Mouse (Mus musculus) 3134 (cell line): Measurements from ENCODE around the gene Vcan.

ENCODE experiments used
- DNase-seq: peaks from one replicate; pipeline ENCODE4 v3.0.0-alpha.2; 2011; ENCODE audit warnings: low spot score; ENCODE audit not compliant: insufficient read length; ENCODE audit errors: extremely low read depth

Gene Vcan

DNA sequence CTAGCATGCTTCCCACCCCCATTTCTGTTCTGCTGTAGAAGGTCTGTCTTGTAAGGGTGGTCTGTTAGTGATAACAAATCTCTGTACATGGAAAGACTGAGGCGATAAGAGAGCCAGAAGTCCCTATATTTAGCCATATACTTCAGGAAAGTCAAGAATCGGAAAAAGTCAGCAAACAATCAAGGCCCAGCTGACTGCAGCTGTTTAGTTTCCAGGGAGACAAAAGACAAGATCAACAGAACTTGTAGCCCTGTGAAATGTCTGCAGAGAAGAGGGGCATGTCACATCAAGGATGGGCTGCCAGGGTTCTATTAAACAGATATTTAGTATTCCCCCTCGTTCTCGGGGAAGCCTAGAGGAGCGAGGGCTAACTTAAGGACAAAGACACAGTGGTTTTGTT, 7.2 kb downstream of the Vcan start:
- DNase-seq = no peak

DNA sequence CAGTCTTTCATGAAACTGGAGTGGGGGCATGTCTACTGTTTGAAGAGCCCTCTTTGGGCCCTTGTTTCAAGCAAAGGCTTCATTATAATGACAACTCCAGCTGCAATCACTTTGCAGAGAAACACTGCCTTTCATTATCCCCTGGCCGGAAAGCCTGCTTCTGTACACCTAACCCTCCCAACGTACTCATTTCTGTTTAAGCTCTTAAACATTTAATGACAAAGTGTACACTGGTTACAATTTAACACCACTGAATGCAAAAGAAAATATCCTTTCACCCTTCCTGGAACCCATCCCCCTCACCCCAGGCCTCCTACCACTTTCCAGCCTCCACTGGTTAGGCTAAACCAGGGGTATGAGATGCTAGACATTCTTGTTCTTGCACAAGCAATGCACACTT, 15.8 kb downstream of the Vcan start:
- DNase-seq = no peak

DNA sequence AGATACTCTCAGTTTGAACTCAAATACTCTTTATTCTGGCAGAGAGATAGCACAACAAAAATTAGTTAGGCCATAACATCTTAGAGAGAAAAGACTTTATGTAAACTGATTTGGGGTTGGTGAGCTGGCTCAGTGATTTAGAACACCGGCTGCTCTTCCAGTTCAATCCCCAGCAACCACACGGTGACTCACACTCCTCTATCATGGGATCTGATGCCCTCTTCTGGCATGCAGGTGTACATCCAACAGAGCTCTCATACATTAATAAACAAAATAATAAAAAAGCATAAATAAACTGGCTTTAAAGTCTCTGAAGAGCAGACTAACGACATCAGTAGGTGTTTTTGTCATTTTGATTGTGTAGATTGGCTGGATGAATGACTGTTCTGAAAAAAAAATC, 21.8 kb downstream of the Vcan start:
- DNase-seq = peak; percentile 11

DNA sequence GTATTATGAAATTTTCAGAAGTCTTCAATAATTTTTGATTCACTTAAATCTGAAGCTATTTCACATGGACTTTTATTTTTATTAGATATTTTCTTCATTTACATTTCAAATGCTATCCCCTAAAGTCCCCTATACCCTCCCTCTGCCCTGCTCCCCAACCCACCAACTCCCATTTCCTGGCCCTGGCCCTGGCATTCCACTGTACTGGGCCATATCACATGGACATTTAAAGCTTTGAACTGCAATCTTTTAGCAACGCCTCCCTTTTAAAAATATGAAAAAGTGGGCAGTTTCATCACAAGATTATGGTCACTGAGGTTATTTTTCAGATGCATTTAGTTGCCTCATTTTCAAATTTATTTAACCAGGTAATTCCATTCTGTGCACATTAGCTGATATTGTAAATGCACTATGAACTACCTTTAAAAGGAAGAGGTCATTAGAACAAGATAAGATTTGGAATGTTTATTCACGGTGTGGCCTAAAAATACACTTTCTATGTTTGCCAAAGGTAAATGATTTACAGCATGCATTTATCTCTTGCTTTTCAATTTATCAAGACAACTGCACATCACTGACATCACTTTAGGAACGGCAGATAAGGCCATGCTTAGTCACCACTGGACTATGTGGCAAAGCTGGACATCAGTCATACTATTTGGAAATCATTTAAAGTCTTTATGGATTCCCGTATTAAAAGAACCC, 32.7 kb downstream of the Vcan start:
- no peak for DNase-seq

DNA sequence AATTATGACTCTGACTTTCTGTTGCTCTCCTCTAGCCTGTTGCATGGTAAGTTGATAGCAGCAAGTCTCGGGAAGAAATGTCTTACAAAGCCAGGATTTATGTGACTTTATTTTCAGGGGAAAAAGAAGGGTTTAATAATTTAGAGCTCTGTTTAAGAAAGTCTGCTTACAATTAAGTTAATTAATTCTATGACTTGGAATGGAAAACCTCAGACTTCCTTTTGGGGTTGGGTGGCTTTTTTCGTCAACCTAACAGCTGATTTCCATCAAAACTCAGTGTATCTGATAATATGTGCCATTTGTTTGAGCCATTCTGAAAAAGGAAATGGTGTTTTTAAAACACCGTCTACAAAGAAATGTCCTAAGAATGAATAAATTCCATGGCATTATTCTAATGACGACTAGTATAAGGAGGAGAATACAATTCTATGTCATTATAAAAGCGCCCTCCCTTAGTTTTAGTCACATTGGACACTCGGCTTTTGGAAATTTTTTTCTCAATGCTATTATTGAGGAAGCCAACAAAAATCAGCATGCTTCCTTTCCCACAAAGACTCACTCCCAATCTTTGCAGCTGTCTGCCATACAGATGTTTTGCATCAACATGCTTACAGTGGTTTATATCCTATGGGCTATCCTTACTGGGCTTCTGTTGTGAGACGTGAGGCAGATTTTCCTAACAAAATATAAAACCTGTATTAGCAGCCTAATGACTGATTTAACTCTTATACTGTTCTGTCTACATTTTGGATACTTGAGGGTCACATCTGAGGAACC, 34.0 kb downstream of the Vcan start:
- DNase-seq = no peak

DNA sequence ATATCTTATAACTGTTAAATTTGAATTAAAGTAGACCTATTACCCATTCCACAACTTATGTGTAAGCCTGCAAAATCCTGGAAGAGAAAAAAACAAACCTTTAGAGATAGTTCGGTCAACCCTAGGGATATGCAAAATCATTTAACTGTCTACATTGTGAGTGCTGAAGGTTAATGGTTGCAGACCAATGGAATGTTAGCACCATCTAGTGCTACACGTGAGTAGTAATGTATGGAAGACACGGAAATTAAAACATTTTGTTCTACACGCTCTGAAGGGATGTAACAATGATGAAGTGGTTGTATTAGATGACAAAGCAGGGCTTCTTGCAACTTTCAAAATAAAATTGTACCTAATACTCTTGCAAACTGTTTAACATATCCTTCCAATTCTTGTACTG, 39.9 kb downstream of the Vcan start:
- DNase-seq = no peak

DNA sequence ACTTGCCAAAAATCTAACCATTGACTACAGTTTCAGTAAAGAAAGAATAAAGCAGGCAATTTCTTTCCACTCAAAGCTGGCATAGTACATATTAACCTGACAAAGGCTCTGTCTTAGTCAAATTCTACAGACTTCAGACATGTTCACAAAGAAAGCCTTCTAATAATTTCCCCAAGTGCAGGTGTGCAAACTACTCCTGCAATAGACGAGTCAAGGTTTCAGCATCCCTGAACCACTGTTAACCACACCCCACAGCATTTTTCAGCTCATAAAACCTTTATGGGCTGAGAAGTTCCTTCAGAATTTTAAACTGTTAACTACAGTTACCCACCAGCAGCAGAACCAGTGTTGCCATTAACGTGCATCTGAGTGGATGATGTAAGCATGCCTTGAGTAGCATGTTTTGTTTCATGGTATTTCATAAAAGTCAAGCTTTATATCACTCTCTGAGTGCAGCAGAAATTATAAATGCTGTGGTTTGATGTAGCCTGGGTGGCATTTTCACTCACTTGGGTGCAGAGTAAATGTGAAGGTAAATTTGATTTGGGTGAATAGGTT, 42.2 kb downstream of the Vcan start:
- no peak for DNase-seq

DNA sequence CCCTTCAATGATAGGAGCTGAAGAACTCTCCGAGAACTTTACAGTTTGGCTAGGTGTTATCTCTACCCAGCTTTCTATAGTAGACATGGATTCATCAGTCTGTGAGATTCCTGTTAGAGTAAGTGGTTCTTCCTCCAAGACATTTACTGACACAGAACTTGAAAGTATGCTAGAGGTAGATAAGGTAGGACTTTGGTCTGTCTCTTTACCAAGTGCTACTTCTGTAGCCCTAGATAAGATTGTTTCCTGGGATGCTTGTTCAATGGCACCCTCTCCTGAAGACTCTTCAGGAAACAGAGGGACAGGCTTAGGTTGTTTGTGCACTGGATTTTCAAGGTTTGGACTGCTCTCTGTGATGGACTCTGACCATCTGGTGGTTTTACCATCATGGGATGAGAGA, 49.7 kb downstream of the Vcan start:
- no peak for DNase-seq

DNA sequence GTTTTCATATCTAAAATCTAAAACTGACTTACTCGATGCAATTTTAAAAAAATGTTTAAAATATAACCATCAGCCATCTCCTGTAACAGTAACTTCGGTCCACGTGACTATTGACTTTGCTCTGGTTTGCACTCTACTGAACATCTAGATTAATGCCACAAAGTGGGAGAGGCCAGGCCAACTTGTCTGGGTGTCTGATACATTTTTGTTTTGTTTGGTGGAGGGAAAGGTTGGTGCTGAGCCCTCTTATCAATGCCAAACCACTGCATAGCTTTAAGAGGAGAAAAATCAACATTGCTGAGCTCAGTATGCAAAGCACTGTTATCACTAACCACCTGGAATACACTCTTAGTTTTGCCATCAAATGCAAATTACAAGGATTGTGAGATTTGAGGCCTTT, 58.8 kb downstream of the Vcan start:
- no peak for DNase-seq

DNA sequence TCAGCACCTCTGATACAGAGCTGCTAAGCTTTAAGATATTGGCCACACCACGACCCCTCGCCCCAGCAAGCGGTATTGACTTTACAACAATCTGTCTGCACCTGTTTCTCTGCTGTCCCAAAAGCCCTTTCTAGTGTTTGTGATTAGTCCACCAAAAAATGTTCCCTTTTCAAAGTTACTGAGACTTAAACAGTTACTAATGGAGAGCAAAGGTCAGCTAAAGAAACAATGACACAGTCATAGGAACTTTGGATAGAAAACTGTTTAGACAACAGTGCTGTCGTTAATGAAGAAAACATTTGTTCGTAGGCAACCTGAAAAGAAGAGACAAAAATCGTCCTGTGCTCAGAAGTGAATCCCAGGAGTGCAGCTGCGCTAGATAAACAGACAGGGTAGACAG, 60.1 kb downstream of the Vcan start:
- DNase-seq = no peak

DNA sequence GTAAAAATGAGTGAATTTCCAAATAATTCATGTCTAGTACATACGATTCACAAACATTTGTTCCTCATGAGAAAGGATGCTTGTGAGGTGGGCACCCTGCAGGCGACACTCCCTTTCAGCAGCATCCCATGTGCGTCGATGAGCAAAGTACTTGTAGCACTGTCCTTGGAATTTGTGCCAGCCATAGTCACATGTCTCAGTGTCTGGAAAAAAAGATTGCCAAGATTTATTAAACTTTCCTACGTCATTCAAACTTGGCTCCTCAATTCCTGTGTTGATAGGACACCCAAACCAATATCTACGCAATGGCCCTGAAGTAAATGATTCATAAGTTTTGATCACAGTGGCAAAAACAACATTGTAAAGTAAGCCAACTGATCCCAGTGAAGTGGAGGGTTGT, 62.6 kb downstream of the Vcan start:
- no peak for DNase-seq

DNA sequence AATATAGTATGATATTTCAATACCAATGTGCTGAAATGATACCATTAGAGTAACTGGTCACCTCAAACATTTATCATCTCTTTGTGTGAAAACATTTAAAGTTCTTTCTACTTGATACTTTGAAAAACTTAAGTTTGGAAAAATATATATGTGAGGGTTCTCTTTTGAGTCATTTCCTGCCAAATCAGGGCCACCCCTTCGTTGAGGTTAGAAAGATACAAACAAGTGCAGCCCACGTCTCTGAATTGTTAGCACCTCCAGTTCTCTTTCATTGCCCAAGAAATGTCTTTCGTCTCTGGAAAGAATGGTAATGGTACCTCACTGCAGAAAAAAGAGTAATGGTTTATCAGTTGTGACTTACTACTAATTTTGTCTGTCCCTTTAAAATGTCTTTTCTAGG, 71.8 kb downstream of the Vcan start:
- no peak for DNase-seq

DNA sequence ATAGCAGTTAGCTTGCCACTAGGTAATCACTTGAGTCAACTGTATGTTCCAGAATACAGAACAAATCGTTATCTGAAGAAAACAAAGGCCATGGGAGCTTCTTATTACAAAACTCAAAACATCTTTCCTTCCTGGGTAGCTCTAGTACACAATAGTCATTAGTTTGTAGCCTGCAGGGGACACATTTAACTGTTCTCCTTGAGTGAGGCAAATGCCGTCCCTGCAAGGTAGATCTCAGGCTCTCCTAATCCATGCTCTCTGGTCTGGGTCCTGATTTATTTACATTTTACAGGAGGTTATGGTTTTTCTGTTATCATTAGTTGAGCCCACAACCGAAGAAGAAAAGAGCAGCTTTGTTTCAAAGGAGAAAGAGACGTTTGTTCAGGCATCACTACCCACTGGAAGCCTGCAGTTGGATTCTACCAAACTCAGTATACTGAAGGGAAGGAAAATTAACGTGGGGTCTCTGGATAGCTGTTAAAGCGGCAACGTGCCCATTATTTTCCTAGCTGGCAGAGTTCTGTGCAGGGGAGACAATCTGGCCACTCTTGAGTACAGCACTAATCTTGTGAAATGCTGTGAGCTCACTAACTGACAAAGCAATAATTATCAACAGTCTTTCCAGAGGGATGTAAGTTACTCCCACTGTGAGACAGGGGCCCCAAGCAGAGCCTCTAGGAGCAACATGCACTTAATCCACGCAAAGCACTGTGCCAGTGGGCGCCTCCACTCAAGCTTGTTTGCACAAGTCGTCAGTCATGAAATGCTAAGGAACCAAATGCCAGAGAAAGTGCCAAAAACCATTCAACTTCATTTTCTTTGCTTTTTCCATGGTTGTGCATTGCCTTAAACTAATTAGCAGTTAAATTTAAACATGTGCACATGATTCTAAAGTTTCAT, 73.1 kb downstream of the Vcan start:
- no peak for DNase-seq

DNA sequence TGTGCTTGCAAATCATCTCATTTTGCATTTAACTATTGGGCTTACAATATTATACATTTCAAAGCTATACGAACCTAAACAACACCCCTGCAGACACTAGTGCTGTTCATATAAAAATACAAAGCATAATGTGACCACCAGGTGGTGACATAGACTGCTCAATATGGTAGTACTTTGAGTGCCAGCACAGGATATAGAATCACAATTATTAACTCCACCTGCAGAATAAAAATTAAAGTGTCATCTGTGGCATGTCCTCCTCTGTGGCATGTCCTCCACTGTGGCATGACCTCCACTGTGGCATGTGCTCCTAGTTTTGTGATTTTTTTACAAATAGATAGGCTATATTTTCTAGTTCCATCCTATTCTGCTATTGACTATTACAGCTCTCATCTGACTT, 74.2 kb downstream of the Vcan start:
- peak; percentile 5 for DNase-seq

DNA sequence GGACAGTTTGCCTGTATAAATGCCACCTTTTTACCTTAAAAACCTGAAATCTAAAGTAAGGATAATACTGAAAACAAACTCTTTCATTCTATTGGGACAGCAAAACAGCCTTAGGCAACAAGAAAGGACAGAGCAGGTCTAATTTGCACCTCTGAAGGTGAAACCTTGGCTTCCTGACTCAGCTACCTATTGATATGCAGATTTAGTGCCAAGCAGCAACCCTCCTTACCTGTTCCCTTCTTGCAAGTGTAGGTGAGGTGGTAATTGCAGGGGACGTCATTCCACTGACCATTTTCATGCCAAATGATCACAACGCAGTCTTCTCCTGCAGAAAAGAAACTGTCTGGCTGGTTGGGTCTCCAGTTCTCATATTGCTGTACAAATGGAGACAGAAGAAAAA, 80.6 kb downstream of the Vcan start:
- DNase-seq = no peak

DNA sequence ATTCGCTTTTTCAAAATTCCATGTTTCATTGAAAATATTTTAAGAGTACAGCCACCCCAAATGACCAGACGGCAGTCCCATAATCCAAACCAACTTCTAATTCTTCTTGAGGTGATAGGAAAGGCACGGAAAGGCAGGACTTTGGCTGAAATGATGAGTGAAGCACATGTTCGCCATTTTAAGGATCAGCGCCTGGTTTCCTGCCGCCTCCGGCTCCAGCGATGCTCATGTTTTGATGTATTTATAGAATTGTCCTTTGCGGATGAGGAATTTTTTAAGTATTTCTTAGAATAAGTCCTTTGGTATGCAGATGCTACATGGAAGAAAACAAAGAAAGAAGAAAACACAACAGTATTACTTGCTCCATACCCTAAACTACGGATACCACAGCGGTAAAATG, 85.3 kb downstream of the Vcan start:
- no peak for DNase-seq

DNA sequence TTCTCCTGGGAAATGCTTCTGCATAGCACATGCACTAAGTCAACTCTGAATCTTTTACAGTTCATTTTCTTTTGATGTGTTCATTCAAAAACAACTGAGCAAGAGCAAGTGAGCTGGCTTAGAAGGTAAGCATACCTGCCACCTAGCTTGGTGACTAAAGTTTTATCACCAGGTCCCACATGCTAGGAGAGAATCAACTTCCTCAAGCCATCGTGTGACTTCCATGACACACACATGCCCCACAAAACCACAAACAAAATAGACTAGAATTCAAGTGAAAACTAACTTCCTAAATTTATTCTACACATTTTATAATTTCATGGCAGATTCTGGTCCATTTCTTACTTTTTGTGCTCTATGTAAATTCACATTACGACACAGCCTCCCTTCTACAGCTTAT, 89.0 kb downstream of the Vcan start:
- DNase-seq = no peak

DNA sequence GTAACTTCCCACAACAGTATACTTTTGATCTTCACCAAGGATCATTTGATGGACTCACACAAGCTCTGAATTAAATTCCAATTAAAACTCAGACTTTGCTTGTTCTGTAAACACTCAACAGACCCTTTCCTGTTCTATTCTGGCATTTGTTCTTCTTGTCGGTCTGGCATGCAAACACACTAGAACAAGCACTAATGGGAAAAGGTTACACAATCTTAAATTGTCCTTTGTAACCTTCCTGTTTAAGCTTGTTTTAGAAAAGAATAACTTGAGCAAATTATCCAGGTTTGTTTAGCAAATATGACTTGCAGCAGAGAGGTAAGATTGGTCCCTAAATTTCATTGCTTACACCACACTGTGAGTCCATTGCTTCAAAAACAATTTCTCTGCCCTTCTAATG, 89.5 kb downstream of the Vcan start:
- DNase-seq = no peak

DNA sequence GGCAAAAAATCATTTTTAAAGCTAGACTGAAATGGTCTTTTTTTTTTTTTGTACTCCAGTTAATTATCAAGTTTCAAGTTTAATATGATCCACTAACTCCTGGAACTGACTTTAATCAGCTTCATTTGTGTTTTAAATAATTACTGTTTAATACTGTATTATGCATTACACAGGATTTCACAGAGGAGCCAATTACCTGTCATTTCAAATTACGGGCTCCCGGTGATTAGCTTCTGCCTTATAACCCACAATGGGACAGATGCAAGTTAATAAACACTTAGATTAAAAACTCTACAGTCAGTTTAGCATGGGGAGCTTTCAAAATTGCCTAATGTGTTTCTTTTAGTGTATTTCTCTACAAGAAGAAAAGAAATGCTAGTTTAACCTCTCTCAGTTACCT, 96.7 kb downstream of the Vcan start:
- DNase-seq = no peak

DNA sequence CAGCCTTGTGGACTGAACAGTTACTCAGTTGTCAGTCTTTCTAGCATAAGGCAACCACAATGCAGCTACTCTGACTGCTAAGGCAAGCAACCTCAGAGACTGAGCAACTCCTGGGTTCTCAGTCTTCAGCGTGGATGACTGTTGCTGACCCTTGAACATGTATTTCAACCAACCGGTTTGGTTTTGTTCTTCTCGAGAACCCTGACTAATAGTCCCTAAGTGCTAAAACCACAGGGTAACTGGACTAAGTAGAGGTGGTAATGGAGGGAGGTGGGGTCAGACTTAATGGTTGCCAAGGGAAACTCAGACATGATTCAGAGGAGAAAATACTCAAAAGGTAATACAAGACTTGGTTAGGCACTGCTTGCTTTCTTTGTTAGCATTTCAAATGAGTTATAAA, 105.3 kb downstream of the Vcan start:
- DNase-seq = no peak

DNA sequence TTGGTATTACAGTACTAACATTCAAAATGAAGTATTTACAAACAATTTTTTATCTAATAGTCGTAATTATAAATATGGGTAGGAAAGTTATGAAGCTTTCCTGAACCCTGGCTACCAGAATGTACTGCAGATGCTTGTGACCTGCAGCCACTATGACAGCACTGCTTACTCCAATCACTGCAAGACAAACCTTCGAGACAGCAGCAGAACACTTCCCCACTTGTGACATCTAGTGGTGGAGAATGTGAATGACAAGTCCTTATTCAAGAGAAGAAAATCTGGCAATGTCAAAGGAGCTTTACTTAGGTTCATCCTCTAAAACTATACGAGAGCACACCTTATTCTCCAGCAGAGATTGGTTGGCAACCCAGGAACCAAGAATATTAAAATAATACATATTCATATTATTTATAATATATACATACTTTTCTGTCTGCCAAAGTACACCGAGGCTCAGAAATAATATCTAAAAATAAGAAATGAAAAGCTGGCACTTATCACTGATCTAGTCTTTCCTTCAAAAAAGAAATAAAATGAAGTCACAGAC, 108.1 kb downstream of the Vcan start:
- no peak for DNase-seq
